Mouse (Mus musculus) small intestine, adult 2 months (tissue): ENCODE results near the gene Cep295nl.

Experiments used
- CTCF ChIP-seq: fragments of 200-500 bp; IDR thresholded peaks from 2 replicates; pipeline ENCODE4 v1.5.1; 2012; ENCODE audit warnings: low read depth, mild to moderate bottlenecking, control low read depth, inconsistent platforms, low read length, moderate library complexity, mixed read lengths; ENCODE audit not compliant: insufficient replicate concordance, insufficient read length; ENCODE audit errors: extremely low read depth
- POLR2A ChIP-seq: fragments of 200-500 bp; IDR thresholded peaks from 2 replicates; pipeline ENCODE4 v1.6.1; 2012; ENCODE audit warnings: low read depth, mild to moderate bottlenecking, control low read depth, inconsistent platforms, low read length, moderate library complexity

DNA sequence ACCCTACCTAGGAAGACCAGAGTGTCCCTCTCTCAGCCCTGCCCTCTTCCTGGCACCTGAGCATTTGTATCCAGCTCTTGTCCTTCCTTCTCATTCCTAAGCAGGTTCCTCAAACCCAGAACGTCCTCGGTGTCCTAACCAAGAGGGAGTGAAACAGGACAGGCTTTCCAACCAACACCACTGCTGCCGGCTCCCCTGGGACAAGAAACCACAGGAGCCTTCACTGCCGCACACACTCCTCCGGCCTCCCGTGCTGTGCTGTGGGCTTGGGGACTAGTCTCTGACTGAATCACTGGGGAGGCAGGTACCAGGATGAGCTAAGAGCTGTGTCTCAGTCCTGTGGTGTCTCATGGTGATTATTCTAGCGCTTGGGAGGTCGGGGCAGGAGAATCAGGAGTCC, 27.4 kb upstream of the Cep295nl start:
- TF ChIP-seq CTCF (no peak), POLR2A (no peak)
